Mouse (Mus musculus) C2C12 (cell line): ENCODE measurements around the gene Chsy1.

ENCODE experiments used
- CTCF ChIP-seq: IDR thresholded peaks from one replicate; pipeline ENCODE4 v1.5.1; 2011; ENCODE audit not compliant: control insufficient read depth, insufficient read depth, insufficient read length
- MYOD1 ChIP-seq: IDR thresholded peaks from one replicate; pipeline ENCODE4 v1.6.1; 2011; ENCODE audit warnings: low read depth; ENCODE audit not compliant: control insufficient read depth, insufficient read length

DNA sequence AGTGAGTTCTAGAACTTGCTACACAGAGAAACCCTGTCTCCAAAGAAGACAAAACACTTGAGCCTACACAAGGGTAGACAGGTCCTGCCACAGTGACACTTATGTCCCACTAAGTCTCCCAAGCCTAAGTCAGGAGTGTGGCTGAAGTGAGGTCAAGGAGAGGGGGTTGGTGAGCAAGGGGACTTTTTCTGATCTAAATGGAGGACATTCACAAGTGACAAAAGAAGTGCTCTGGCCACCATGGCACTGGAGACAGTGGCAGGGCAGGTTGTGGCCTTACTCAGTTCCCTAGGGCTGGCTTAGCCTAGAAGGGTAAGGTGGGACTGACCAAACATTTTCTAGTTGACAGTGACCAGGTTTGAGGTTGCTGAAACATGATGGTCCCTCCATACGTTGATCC is 106.6 kb downstream of the Chsy1 start:
- TF ChIP-seq CTCF (no peak), MYOD1 (no peak)
